In genomic region chr7:44819863-44820262, GRCm38 (mm10) we compare ENCODE assay signal across 2 mouse cellular contexts.
A peak's percentile ranks its signal among the peaks of the same experiment; 100 is the strongest.
TF ChIP-seq lines count a peak whose summit lies in the region.

No protein-coding gene starts in this region.

TF ChIP-seq in CH12.LX, 34 proteins besides CTCF, POLR2A, EP300 and RAD21:
- TF ChIP-seq ETS1 (conservative IDR thresholded peaks at IDR 0.05; ENCODE audit: low read depth, low read length) (no peak), JUND (conservative IDR thresholded peaks at IDR 0.05; ENCODE audit: low read depth, low read length) (no peak), NELFE (IDR thresholded peaks at IDR 0.05; ENCODE audit: low read depth, low read length) (no peak), MAX (IDR thresholded peaks at IDR 0.05; ENCODE audit: low read length) (peak; percentile 61; the same call in 1 of the 2 replicates), ZKSCAN1 (IDR thresholded peaks at IDR 0.05; ENCODE audit: borderline replicate concordance, low read depth, low read length) (no peak), E2F4 (IDR thresholded peaks at IDR 0.05; ENCODE audit: insufficient replicate concordance, low read depth, low read length) (no peak), HCFC1 (IDR thresholded peaks at IDR 0.05; ENCODE audit: low read depth, low read length) (no peak), MXI1 (IDR thresholded peaks at IDR 0.05; ENCODE audit: low read depth, low read length) (0 out of 2 replicates have a peak, but pooled peaks have one; percentile 70), CHD2 (IDR thresholded peaks at IDR 0.05; ENCODE audit: low read length) (no peak), MEF2A (IDR thresholded peaks at IDR 0.05; ENCODE audit: borderline replicate concordance, low read depth, low read length) (no peak), CHD1 (IDR thresholded peaks at IDR 0.05; ENCODE audit: low read depth, low read length) (no peak), USF2 (conservative IDR thresholded peaks at IDR 0.05; ENCODE audit: low read depth, low read length) (no peak), ZC3H11A (IDR thresholded peaks at IDR 0.05; ENCODE audit: low read depth, low read length) (no peak), USF1 (IDR thresholded peaks at IDR 0.05; ENCODE audit: low read depth, low read length) (no peak; the same call in 1 of the 2 replicates), ELF1 (IDR thresholded peaks at IDR 0.05; ENCODE audit: low read depth, low read length) (no peak), POLR2AphosphoS2 (IDR thresholded peaks at IDR 0.05; ENCODE audit: low read depth, low read length) (no peak), MYC (IDR thresholded peaks at IDR 0.05; ENCODE audit: low read depth, low read length) (peak; percentile 58; the same call in 1 of the 2 replicates), BHLHE40 (IDR thresholded peaks at IDR 0.05; ENCODE audit: low read depth, low read length) (no peak), MAZ (IDR thresholded peaks at IDR 0.05; ENCODE audit: low read depth, low read length) (no peak), IRF4 (IDR thresholded peaks at IDR 0.05; ENCODE audit: low read depth, low read length) (no peak), SIN3A (IDR thresholded peaks at IDR 0.05; ENCODE audit: low read length) (peak; percentile 31; the same call in 1 of the 2 replicates), GABPA (IDR thresholded peaks at IDR 0.05; ENCODE audit: insufficient replicate concordance, low read depth, low read length) (no peak), TCF12 (IDR thresholded peaks at IDR 0.05; ENCODE audit: low read depth, low read length) (no peak)

TF ChIP-seq in MEL, 35 proteins besides CTCF, POLR2A, EP300 and RAD21:
- TF ChIP-seq USF2 (IDR thresholded peaks at IDR 0.05; ENCODE audit: borderline replicate concordance in 1 of 2, insufficient read depth in 1 of 2, low read depth in 1 of 2, low read length in 2 of 2) (no peak), MXI1 (IDR thresholded peaks at IDR 0.05; ENCODE audit: low read depth, low read length) (peak; percentile 60; the same call in 1 of the 2 replicates), MAX (IDR thresholded peaks at IDR 0.05; ENCODE audit: low read length) (no peak), TBP (IDR thresholded peaks at IDR 0.05; ENCODE audit: low read depth, low read length) (no peak), MAZ (IDR thresholded peaks at IDR 0.05; ENCODE audit: low read depth, low read length) (no peak)
